Mouse (Mus musculus) heart, embryonic 15.5 days (tissue): Measurements from ENCODE around the gene Cabp5. TPM values are rescaled to one million over a fixed set of nuclear protein-coding genes. Genes with fewer than 3 reads are reported as not detected.
"Not testable (repeated sequence)": the region's sequence is repeated elsewhere in the genome, so short reads cannot be mapped to it uniquely, and the experiment has no call there.

Experiments
- ATAC-seq: fragments of 200-750 bp; cut with Nextera tagmentation; replicated peaks from 2 replicates; pipeline ENCODE4 v1.8.0; 2017; ENCODE audit warnings: low read depth, moderate TSS enrichment; ENCODE audit not compliant: insufficient number of reproducible peaks, insufficient read depth, low FRiP score
- H3K27ac ChIP-seq: fragments of 300-500 bp; sonication (generic); 2 replicates; pipeline ENCODE4 v1.5.1; 2015; ENCODE audit warnings: mild to moderate bottlenecking, inconsistent platforms
- H3K27me3 ChIP-seq: fragments of 300-500 bp; sonication (generic); 2 replicates; pipeline ENCODE4 v1.6.1; 2015; ENCODE audit warnings: inconsistent platforms
- H3K36me3 ChIP-seq: fragments of 300-500 bp; sonication (generic); 2 replicates; pipeline ENCODE4 v1.6.1; 2015; ENCODE audit warnings: mild to moderate bottlenecking, inconsistent platforms
- H3K4me1 ChIP-seq: fragments of 300-500 bp; sonication (generic); replicated peaks from 2 replicates; pipeline ENCODE4 v1.6.1; 2015; ENCODE audit warnings: inconsistent platforms
- H3K4me2 ChIP-seq: fragments of 300-500 bp; sonication (generic); 2 replicates; pipeline ENCODE4 v1.6.1; 2015; ENCODE audit warnings: inconsistent platforms, mild to moderate bottlenecking, moderate library complexity
- H3K4me3 ChIP-seq: fragments of 300-500 bp; sonication (generic); 2 replicates; pipeline ENCODE4 v1.5.1; 2015; ENCODE audit warnings: mild to moderate bottlenecking, inconsistent platforms
- H3K9ac ChIP-seq: fragments of 300-500 bp; sonication (generic); 2 replicates; pipeline ENCODE4 v1.6.1; 2015; ENCODE audit warnings: mild to moderate bottlenecking, inconsistent platforms
- H3K9me3 ChIP-seq: fragments of 300-500 bp; sonication (generic); replicated peaks from 2 replicates; pipeline ENCODE4 v1.6.1; 2016; ENCODE audit warnings: inconsistent platforms
- WGBS: fragments of 180-500 bp; shearing (Covaris S2); methylation state at CpG from one replicate; pipeline ENCODE4 v1.1.7; 2015; ENCODE audit warnings: mixed read lengths; 5-methylcytosine and 5-hydroxymethylcytosine counted together
- polyA plus RNA-seq: library from polyadenylated mRNA; unstranded; fragments of >200 nt; fragmentation: Nextera tagmentation; extraction: Ambion mirVana; gene quantifications from 2 replicates; pipeline ENCODE4 v1.2.1, GENCODE M21; 2015

Cabp5 gene
- polyA plus RNA-seq = not detected in 2 replicates

- H3K27ac ChIP-seq = no peak within 1 kb of the TSS
- no peak for ATAC-seq
- H3K27me3 ChIP-seq = no peaks in the 10 kb centered on the region
- no peak within 1 kb of the TSS for H3K4me2 ChIP-seq
- H3K4me1 ChIP-seq = no peaks in the 10 kb centered on the region
- no peak within 1 kb of the TSS for H3K9ac ChIP-seq
- no peaks in the 10 kb centered on the region for H3K36me3 ChIP-seq
- 56% methylated on average over 1 of the region's 1 CpGs for WGBS
- H3K4me3 ChIP-seq = no peak within 1 kb of the TSS
- H3K9me3 ChIP-seq = no peaks in the 10 kb centered on the region
These were observed at the start of gene Cabp5 for GRCm38 (mm10) chr7:13397832-13398231. Gene Cabp5, plus strand, starts transcription at chr7:13398132.

- Histone ChIP-seq H3K9me3 (no peaks in the 10 kb centered on the region), H3K4me1 (no peaks in the 10 kb centered on the region), H3K27ac (no peak overlapping the region), H3K4me2 (no peak overlapping the region), H3K36me3 (peaks cover 31% of the 10 kb centered on the region; the same call in 1 of the 2 replicates), H3K9ac (no peak overlapping the region), H3K27me3 (no peaks in the 10 kb centered on the region), H3K4me3 (no peak overlapping the region)
- ATAC-seq = no peak
These were observed 42.0 kb upstream of the Cabp5 start for GRCm38 (mm10) chr7:13355943-13356342.

- H3K9me3 ChIP-seq = no peaks in the 10 kb centered on the region
- no peaks in the 10 kb centered on the region for H3K36me3 ChIP-seq
- no peak overlapping the region for H3K4me3 ChIP-seq
- no peaks in the 10 kb centered on the region for H3K4me1 ChIP-seq
- no peak overlapping the region for H3K4me2 ChIP-seq
- no peak overlapping the region for H3K27ac ChIP-seq
- no peak for ATAC-seq
- no peaks in the 10 kb centered on the region for H3K27me3 ChIP-seq
- H3K9ac ChIP-seq = no peak overlapping the region
- WGBS = 66% methylated on average over 2 of the region's 2 CpGs
These were observed 17.3 kb upstream of the Cabp5 start for GRCm38 (mm10) chr7:13380588-13380987.

- not testable (repeated sequence) for H3K4me2 ChIP-seq, ATAC-seq, H3K4me3 ChIP-seq, H3K4me1 ChIP-seq, H3K9ac ChIP-seq, H3K9me3 ChIP-seq, H3K27ac ChIP-seq, H3K36me3 ChIP-seq, H3K27me3 ChIP-seq
- 33% methylated on average over 1 of the region's 1 CpGs for WGBS
These were observed 52.6 kb downstream of the Cabp5 start, which contains the start of gene Bsph1 for GRCm38 (mm10) chr7:13450541-13450940. Gene Bsph1, plus strand, starts transcription at chr7:13450841.

Other genes starting within 250 kb of the Cabp5 start
- gene Vmn1r88, start 238.6 kb upstream of the Cabp5 start, polyA plus RNA-seq = not detected in 2 replicates
- gene Vmn1r89, start 185.1 kb upstream of the Cabp5 start, polyA plus RNA-seq = not detected in 2 replicates
- gene Lig1, start 120.8 kb upstream of the Cabp5 start, polyA plus RNA-seq = 47.8 and 57.2 TPM in 2 replicates
- 6.1 and 6.4 TPM in 2 replicates for gene Zswim9, start 119.4 kb upstream of the Cabp5 start, polyA plus RNA-seq
- gene Pla2g4c, start 73.5 kb upstream of the Cabp5 start, polyA plus RNA-seq = 0.30 and 0.39 TPM in 2 replicates
- not detected in 2 replicates for gene Bsph1, start 52.7 kb downstream of the Cabp5 start, polyA plus RNA-seq
- not detected in 2 replicates for gene Bsph2, start 172.9 kb downstream of the Cabp5 start, polyA plus RNA-seq
- not detected in 2 replicates for gene Sult2a5, start 225.8 kb downstream of the Cabp5 start, polyA plus RNA-seq